Mouse (Mus musculus) heart, postnatal 36 days (tissue): ENCODE data around the gene Ptrh1. TPM values are rescaled to one million over a fixed set of nuclear protein-coding genes. Genes with fewer than 3 reads are reported as not detected.

Source experiments
- DNase-seq, 2 experiments: peaks; one replicate each; pipeline ENCODE4 v3.0.0; 2021 to 2022
- intact Hi-C: fragments of 180-260 bp; cut with DNase I; formaldehyde crosslinking; loops from one replicate; pipeline ENCODE4 v1.15.1; 2025
- total RNA-seq, 2 experiments: library from RNA; stranded (reverse); gene quantifications; 2 replicates each; pipeline ENCODE4 v1.2.3; 2021

Gene Ptrh1
- total RNA-seq, 2 experiments from 2014 or later: 3.7 to 3.8 TPM

DNA sequence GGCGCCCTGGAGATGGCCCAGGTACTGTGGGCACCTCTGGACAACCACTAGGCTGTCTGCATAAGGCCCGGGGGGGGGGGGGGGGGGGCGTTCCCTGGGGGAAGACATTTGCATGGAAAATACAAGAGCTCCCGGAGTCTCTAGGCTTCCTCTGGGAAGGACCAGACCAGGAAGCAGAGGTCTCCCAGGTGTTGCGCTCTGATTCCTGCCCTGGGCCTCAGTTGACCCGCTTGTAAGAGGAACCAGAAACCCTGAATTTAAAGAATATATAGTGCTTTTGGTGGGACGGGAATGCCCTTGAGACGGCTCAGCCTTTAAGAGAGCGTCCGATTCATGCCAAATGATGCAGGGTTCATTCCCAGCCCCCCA is 23.9 kb upstream of the Ptrh1 start:
- intact Hi-C loops: no loop called here
- DNase-seq: no peak

DNA sequence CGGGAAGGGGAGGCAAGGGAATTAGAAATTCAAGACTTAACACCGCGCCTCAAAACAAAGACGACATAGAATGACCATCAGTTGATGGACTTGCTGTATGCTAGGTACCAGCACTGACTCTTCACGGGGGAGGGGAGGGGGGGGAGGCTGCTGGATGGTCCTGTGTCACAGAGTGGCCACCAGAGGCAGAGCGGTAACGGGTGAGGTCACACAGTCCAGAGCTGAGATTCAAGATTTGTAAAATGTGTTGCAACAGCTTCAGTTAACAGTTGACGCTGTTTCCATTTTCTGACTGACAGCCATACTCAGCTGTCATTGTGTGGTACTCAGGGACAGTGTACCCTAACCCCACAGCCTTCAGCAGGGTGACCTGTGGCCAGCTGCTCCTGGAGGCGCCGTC is 23.4 kb upstream of the Ptrh1 start:
- DNase-seq: no peak
- intact Hi-C loops: no loop called here

DNA sequence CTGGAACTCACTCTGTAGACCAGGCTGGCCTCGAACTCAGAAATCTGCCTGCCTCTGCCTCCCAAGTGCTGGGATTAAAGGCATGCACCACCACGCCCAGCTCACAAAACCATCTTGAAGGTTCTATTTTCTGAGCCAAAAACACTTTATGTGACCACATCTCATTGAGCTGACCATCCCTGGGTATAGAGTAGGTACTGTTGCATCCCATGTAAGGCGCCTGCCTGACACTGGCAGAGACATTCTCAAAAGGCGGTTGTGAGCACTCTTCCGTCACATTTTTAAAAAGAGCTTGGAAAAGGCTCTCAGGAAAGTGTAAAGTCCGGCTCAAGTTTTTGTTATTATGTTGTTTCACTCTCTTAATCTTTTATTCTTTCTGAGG is 18.9 kb upstream of the Ptrh1 start:
- intact Hi-C loops: loop anchor here (1.0 to 5.0 kb wide), 2 partner anchors 43 to 124 kb away; partner anchors contain the start of gene Cdk9
- no peak for DNase-seq

DNA sequence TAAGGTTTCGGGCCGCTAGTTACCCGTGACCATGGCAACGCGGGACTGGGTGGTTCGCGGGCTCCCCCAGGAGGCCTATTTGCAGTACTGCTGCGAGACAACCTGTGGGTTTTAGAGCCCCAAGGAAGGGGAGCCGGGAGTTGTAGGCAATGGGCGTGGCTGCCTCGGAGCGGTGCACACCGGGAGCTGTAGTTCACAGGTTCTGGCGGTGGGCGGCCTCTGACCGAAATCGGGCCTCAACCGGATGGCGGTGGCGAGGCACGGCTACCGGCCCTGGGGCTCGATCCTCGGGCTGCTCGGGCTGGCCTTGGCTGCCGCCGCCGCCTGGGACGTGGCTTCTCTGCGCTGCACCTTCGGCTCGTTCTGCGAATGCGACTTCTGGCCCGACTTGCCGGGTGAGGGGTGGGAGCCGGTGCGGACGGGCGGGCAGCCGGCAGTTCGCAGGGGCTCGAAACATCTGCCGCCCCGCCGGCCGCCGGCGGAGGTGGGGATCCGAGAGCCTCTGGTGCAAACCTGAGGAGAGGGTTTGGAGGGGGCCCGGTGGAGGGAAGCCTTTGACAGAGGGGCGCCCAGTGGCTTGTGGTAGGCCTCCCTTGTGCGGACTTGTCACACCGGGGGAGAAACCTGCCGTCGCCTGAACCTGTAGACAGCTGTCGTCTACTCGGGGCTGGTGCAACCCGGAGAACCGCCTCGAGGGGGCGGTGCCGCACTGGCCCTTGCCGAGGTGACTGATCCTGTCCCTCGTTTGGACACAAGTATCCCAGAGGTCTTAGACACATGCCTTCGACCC is 18.3 kb upstream of the Ptrh1 start, which contains the start of gene Tor2a:
Gene Tor2a (plus strand): TSS at position 179 of the 790 bp plus-strand sequence.
- peak; percentile 95 to 96 for DNase-seq
- intact Hi-C loops: loop anchor here (1.0 to 5.0 kb wide), 2 partner anchors 44 to 125 kb away; partner anchors contain the start of gene Cdk9

DNA sequence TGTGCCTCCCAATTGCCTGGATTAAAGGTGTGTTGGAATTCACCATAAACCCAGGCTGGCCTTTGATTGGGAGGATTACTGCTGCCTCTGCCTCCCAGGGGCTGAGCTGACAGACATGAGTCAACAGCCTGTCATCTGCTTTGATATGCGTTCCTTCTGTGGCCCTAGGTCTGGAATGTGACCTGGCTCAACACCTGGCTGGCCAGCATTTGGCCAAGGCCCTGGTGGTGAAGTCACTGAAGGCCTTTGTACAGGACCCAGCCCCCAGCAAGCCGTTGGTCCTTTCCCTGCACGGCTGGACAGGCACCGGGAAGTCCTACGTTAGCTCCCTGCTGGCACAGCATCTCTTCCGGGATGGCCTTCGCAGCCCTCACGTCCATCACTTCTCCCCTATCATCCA is 17.1 kb upstream of the Ptrh1 start:
- DNase-seq: no peak
- intact Hi-C loops: loop anchor here (5.0 kb wide), 1 partner anchor 126 kb away; no protein-coding TSS in a partner anchor

DNA sequence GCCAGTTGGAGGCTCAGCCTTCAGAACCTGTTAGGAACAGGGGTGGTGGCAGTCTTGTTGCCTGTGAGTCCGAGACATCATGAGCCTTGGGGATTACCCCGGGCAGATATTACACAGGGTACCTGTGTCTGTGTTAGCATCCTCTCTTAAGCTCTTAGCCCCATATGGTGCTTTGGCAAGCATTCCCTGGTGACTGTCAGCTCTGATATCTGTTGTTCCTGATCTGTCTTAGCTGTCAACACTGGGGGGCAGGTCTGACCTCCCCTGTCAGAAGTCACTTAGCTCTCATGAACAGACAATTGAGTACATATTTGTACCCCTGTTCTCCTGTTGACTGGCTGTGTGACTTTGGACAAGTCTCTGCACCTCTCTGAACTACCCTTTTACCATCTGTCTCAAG is 16.6 kb upstream of the Ptrh1 start:
- intact Hi-C loops: loop anchor here (5.0 kb wide), 1 partner anchor 127 kb away; no protein-coding TSS in a partner anchor
- no peak for DNase-seq

DNA sequence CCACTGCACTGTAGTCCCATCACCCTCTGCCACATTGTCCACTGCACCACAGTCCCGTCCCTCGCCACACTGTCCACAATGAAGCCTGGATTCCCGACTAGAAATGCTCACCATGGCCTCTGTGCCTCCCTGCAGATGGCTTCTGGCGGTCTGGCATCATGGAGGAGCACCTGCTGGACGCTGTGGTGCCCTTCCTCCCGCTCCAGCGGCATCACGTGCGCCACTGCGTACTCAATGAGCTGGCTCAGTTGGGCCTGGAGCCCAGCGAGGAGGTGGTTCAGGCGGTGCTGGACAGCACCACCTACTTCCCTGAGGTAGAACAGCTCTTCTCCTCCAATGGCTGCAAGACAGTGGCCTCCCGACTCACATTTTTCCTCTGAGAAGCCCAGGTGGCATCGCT is 14.2 kb upstream of the Ptrh1 start:
- DNase-seq: no peak
- intact Hi-C loops: no loop called here

DNA sequence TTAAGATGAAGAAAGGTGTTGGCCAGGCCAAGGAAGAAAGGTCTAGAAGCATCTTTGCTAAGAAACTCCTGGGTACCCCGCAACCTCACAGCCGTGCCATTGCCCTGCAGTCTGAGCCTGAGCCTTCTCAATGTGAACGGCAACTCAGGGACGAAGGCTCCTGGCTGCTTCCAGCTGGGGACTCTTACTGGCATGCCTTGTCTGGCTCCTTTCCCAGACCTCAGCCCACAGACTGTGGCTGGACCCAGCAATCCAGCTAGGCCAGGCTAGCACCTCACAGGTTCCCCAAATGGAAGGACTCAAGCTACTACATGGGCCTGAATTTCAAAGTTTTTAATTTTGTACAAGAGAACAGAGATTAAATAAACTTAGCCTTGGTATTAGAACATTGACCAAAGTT is 13.7 kb upstream of the Ptrh1 start:
- intact Hi-C loops: no loop called here
- DNase-seq: no peak

DNA sequence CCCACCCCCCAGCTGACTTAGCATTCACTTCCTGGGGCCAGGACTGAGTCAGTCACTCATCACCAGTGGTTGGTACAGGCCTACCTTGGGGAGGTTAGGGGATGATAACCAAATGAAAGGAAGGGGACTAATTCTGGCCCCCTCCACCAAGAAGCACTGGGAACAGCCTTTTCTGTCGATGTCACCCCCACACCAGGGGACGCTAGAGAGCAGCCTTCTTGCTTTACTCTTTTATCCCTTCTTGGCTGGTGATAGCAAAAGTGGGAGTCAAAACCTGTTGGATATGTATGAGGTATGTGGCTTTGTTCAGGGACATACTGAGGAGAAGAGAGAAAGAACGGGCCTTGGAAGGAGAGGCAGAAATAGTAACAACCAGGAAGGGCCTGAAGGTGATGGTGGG is 12.2 kb upstream of the Ptrh1 start:
- intact Hi-C loops: no loop called here
- DNase-seq: no peak

DNA sequence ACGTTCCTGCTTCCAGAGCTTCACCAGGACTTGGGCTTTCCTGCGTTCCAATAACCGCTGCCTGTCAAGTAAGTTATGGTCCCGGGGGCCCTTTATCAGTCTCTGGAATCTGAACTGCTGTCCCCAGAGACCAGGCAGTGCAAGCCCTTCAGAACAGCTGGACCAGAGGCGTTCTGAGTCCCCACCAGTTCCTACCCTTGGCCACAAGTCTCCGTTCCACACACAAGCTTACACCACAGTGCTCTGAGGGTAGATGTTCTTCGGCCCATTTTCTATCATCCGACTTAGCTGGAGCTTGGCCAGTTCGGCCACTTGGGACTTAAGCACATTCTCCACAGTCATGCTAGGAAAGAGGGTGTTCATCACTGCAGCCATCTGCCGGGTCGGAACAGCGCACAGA is 8.3 kb upstream of the Ptrh1 start:
- intact Hi-C loops: no loop called here
- no peak for DNase-seq

DNA sequence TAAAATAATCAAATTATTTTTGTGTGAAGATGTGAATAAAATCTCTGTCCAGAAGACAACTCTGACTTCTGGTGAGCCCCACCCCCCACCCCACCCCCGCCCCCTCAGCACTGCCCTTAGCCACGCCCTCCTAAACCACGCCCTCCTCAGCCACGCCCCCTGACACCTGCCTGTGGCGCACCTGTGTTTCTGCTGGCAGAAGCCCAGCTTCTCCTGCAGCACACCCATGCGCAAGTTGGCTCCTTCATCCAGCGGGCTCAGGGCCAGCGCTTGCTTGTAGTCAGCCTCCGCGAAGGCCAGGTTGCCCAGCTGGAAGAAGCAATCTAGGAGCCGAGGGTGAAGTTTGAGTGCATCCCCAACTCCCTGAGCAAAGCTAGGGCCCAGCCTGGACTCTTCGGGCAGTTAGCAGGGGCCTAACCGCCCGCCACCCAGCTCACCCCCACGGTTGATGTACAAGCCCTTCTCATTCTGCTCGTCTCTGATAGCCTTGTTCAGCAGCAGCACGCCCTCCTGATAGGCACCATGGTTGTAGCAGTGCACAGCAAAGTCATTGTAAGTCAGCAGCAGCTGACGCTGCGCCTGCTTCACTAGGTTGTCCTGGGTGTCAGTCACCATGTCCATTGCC is 6.8 kb upstream of the Ptrh1 start:
- intact Hi-C loops: no loop called here

DNA sequence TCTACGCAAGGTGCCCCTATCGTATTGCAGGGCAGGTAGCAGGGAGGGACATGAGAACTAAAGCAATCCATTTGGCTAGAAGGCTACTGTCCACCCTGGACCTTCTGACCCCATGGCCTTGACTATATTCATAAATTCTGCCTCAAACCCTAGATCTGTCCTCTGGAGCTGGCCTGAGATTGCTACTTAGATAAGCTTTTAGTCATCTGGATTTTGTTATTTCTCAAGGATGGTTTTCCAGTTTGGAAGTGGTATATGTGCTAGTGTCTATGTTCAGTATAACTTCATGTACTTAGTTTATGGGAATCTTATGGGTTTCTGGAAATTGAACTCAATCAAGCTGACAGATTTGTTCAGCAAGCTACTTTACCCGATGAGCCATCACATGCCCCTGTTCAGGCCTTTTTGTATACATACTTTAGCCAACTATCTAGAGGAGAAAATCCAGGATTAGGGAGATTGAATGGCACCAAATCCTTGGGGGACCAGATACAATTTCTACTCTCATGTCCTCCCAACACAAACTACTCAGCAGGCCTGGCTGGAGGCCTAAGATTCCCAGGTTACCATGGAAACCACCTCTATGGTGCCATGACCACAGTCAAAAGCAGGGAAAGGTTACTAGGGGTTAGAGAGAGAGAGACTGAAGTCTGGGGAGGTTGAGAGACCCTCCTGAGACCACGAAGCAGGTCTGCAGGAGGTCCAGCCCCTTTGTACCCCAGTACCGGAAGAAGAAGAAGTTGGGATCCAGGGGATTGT is 6.1 kb upstream of the Ptrh1 start:
- no peak for DNase-seq
- intact Hi-C loops: loop anchor here (5.0 kb wide), 1 partner anchor 72 kb away; no protein-coding TSS in a partner anchor

More for the DNA sequence above, 6.8 kb upstream of the Ptrh1 start:
- no peak for DNase-seq

DNA sequence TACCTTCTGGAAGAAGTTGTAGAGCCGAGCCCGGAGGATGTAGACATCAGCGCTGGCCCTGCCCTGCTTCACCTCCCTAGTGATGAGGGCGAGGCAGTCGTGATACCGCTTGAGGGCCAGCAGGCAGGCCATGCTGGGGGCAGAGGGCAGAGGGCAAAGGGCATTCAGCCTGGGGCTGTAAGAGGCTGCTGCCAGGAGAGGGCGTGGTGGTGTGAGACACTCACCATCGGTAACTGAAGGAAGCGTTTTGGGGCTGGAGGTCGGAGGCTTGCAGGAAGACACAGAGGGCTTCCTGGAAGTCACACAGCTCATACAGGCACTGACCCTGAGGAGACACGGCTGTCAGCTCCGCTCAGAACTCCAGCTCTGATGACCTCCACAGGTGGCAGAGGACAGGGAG is 3.7 kb upstream of the Ptrh1 start:
- intact Hi-C loops: loop anchor here (5.0 kb wide), 1 partner anchor 75 kb away; no protein-coding TSS in a partner anchor
- DNase-seq: no peak

DNA sequence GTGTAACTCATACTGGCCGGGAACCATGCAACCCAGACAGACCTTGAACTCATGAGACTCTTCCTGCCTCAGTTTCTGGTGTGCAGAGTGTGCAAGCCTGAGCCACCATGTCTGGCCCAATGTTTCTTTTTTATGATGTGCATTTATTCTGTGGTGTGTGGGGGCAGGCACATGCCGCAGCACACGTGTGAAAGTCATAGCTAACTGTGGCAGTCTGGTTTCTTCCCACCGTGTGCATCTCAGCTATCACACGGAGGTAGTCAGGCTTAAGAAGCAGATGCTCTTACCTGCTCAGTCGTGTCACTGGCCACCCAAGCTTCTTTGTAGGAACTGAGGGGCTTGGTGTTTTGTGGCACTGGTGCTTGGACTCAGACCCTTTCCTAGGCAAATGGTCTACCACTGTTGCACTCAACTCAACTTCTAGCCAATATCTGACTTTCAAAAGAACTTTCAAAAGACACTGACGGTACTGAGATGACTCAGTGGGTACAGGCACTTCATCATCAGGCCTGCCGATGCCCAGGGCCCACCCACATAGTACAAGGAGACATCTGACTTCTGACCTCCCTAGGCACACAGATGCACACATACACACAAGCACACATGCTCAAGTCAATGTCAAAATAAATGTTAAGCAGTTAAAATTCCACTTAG is 2.8 kb upstream of the Ptrh1 start:
- intact Hi-C loops: loop anchor here (5.0 kb wide), 1 partner anchor 75 kb away; no protein-coding TSS in a partner anchor

DNA sequence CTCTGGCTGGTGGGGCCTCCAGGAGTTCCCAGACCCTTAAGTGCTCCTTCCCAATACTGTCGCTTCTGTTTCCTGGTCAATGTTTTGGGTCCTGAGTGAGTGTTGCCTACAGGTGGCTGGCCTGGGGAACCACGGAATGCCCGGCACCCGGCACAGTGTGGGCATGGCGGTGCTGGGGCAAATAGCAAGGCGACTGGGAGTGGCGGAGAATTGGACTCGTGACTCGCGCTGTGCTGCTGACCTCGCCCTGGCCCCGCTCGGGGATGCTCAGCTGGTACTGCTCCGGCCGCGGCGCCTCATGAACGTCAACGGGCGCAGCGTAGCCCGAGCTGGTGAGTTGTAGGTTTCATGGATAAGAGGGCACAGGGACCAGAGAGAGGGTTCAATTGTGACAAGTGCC is 606 bp downstream of the Ptrh1 start:
- no peak for DNase-seq
- intact Hi-C loops: loop anchor here (5.0 kb wide), 1 partner anchor 136 kb away; no protein-coding TSS in a partner anchor

More for the DNA sequence above, 2.8 kb upstream of the Ptrh1 start:
- DNase-seq: no peak

DNA sequence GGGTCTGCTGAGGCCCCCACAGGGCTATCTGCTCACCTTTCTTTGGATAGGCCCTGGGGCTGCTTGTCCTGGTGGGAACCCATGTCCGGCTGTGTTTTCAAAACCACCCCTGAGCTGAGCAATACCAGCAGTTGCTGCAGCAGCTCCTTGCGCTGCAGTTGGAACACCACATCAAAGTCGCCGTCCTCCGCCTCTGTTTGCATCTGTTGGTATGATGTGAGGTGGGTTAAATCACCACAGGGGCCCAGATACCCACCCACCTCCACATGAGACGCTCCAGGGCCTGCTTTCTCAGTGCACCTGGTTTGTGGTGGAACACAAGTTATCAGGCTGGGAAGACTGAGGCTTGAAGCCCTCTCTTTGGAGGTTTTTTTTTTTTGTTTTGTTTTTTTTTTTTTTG is 2.5 kb downstream of the Ptrh1 start:
- DNase-seq: no peak
- intact Hi-C loops: loop anchor here (5.0 kb wide), 1 partner anchor 134 kb away; no protein-coding TSS in a partner anchor

DNA sequence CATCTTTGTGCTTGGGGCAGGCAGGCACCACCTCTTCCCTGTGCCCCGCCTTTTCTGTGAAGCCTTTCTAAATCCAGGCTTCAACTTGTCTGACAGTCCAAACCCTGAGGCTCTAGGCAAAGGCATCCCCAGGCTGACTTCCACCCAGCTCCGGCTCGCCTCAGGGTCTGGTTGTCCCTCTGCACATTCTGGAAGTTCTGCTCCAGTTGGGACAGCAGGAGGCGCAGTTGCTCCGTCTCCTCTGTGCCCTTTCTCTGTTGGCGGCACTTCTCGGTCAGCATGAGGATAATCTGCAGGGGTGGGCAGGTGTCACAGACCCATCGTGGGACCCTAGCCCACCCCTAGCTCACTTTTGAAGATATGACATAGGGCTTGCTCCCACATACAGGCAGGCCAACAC is 3.5 kb downstream of the Ptrh1 start:
- peak; percentile 68 to 79 for DNase-seq
- intact Hi-C loops: loop anchor here (1.0 to 5.0 kb wide), 2 partner anchors 75 to 133 kb away; no protein-coding TSS in a partner anchor

DNA sequence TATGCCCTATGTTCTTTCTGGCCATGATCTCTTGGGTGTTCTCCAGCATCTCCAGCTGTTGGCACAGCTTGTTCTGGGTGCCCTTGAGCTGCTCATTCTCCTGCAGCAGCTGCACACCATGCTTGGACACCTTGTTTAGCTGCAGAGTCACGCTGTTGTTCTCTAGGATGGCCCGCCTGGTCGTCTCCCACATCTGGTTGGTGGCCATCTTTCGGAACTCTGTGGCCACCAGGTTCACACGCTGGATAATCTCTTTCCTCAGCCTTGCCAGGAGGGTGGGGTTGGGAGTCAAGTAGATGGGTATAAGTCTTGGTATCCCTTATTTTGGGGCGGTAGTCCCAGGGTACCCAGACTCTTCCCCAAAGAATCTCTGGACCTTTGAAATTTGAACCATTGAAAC is 4.1 kb downstream of the Ptrh1 start:
- intact Hi-C loops: loop anchor here (1.0 to 5.0 kb wide), 2 partner anchors 75 to 133 kb away; no protein-coding TSS in a partner anchor
- no peak for DNase-seq

DNA sequence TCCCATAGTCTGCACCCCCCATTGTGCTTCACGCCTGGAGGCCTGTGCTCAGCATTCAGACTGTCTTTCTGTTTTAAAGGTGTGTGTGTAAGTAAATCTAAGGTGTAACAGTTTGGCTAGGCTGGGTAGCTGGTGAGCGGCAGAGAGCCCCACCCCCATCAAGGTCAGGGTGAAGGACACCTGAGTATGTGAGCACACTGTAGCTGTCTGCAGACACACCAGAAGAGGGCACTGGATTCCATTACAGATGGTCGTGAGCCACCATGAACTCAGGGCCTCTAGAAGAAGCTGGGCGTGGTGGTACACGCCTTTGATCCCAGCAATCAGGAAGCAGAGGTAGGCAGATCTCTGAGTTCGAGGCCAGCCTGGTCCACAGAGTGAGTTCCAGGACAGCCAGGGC is 6.1 kb downstream of the Ptrh1 start:
- intact Hi-C loops: no loop called here
- no peak for DNase-seq

DNA sequence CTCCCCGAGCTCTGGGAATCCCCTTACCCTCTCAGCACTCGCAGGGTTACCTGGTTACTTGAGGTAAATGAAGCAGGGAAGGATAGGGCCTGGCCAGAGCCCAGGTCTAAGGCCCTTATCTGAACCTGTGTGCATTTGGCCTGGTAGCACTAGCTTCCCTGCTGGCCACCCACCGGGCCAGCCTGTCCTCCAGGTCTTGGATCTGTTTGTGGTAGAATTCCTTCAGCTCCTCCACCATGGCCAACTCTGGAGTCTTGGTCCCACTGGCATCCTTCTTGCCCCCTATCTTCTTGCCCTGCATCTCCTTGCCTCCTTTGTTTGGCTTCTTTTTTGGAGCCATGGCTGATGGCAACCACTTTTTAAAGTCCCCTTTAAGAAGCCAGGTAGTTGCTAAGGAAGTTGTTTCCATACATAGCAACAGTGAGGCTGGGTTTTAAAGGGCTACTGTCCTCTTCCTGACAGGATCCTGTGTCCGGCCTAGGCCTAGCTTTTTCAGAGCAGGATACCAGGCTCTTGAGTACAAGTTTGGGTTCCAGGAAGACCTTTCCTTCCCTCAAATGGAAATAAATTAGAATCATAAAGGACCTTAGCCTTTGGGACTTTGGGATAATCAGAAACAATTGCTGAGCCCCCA is 8.6 kb downstream of the Ptrh1 start, which contains the start of gene Cfap157:
Gene Cfap157 (minus strand): TSS at position 381 of the 634 bp plus-strand sequence.
- intact Hi-C loops: no loop called here
- peak; percentile 26 to 41 for DNase-seq
